Mouse (Mus musculus): ENCODE measurements around the gene Jph3.

DNA sequence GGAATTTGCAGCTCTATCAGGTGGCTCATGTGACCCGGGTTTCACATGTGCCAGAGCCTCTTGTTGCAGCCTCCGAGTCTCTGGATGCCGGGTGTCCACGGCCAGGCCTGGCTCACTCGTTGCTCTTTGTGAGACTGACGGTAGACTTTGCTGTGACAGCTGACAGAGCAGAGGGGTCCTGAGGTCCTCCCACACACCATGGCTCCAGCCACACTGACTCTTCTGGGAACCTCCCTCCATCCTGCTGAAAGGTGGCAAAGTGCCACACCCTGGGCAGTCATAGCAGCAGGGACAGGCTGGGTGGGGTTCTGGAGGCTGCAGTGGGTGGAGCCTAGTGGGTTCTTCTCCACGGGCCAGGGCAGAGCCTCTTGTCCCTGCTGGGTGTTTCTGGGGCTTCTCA, 31.1 kb downstream of the Jph3 start:
- TF ChIP-seq ZC3H11A (IDR thresholded peaks at IDR 0.05; ENCODE audit: low read depth, low read length) (no peak), CHD2 (IDR thresholded peaks at IDR 0.05; ENCODE audit: low read length) (no peak), ZKSCAN1 (IDR thresholded peaks at IDR 0.05; ENCODE audit: low read depth, low read length) (no peak), POLR2A (IDR thresholded peaks at IDR 0.05; ENCODE audit: control insufficient read depth in 1 of 2, insufficient read depth in 1 of 2, low read depth in 1 of 2, low read length in 2 of 2, poor library complexity in 1 of 2) (no peak), CTCF (IDR thresholded peaks at IDR 0.05 in 2 of 3, conservative IDR thresholded peaks at IDR 0.05 in 1 of 3; ENCODE audit: control insufficient read depth in 1 of 3, insufficient read depth in 1 of 3, low read depth in 2 of 3, low read length in 3 of 3, poor library complexity in 1 of 3, severe bottlenecking in 1 of 3) (no peak), USF2 (IDR thresholded peaks at IDR 0.05; ENCODE audit: borderline replicate concordance in 1 of 2, insufficient read depth in 1 of 2, low read depth in 1 of 2, low read length in 2 of 2) (no peak), RAD21 (IDR thresholded peaks at IDR 0.05; ENCODE audit: low read depth, low read length) (no peak), GATA1 (IDR thresholded peaks at IDR 0.05; ENCODE audit: low read depth, low read length) (no peak), ZNF384 (IDR thresholded peaks at IDR 0.05; ENCODE audit: low read depth, low read length) (no peak), TAL1 (IDR thresholded peaks at IDR 0.05; ENCODE audit: low read length) (no peak)
